Mouse (Mus musculus): ENCODE data around the gene Tsga10.

The Tsga10 gene

DNA sequence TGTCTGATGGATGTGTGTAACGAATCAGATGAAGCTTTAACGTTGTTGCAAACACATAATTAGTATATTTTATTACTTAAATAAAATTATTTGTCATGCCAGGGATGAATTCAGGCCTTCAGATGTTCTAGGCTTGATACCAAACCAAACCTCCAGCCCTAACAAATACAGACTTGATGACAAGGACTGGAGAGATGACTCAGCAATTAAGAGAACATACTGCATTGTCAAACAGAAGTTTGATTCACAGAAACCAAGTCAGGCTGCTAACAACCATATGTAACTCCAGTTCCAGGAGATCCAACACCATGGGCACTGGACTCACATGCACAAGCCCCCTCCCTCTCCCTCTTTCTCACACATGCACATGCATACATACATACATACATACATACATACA is 65.9 kb downstream of the Tsga10 start:
- TF ChIP-seq CTCF (conservative IDR thresholded peaks at IDR 0.05; ENCODE audit: low read length) (no peak), NANOG (IDR thresholded peaks at IDR 0.05; ENCODE audit: borderline replicate concordance, low read length) (no peak), POU5F1 (IDR thresholded peaks at IDR 0.05; ENCODE audit: borderline replicate concordance, low read length) (no peak)
- Histone ChIP-seq H3K36me3 (ENCODE audit: insufficient read depth, low read length) (no peaks in the 10 kb centered on the region), H3K4me1 (replicated peaks; ENCODE audit: low read depth, low read length) (no peaks in the 10 kb centered on the region), H3K4me3 (replicated peaks; ENCODE audit: low read length) (no peak overlapping the region), H3K9me3 (ENCODE audit: low read length) (no peaks in the 10 kb centered on the region), H3K27me3 (ENCODE audit: insufficient read depth, low read length) (no peaks in the 10 kb centered on the region)

DNA sequence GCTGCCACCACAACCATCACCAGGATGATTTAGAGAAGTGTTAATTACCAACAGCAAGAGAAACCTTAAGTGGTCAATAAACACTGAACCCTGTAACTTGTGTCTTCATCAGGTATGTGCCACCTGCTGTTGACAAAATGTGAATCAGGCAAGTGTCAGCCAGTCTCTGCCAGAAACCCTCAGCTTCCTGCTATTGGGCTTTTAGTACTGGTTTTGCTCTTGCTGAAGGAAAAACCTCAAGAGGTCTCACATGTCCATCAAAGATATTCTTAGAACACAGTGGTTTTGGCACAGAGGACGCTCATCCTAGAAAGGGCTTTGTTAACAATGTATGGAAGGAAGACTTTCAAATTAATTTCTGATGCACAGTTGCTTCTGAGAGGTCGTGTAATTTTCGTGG is 66.7 kb downstream of the Tsga10 start:
- Histone ChIP-seq H3K36me3 (ENCODE audit: insufficient read depth, low read length) (no peaks in the 10 kb centered on the region), H3K4me1 (replicated peaks; ENCODE audit: low read depth, low read length) (no peaks in the 10 kb centered on the region), H3K4me3 (replicated peaks; ENCODE audit: low read length) (no peak overlapping the region), H3K27me3 (ENCODE audit: insufficient read depth, low read length) (no peaks in the 10 kb centered on the region), H3K9me3 (ENCODE audit: low read length) (no peaks in the 10 kb centered on the region)
- TF ChIP-seq POU5F1 (IDR thresholded peaks at IDR 0.05; ENCODE audit: borderline replicate concordance, low read length) (no peak), CTCF (conservative IDR thresholded peaks at IDR 0.05; ENCODE audit: low read length) (no peak), NANOG (IDR thresholded peaks at IDR 0.05; ENCODE audit: borderline replicate concordance, low read length) (no peak)

GRCm38 (mm10) chr1:37759407-37759806 is 106.8 kb downstream of the Tsga10 start:
- TF ChIP-seq POU5F1 (IDR thresholded peaks at IDR 0.05; ENCODE audit: borderline replicate concordance, low read length) (no peak), NANOG (IDR thresholded peaks at IDR 0.05; ENCODE audit: borderline replicate concordance, low read length) (no peak), CTCF (conservative IDR thresholded peaks at IDR 0.05; ENCODE audit: low read length) (no peak)
- H3K27me3 ChIP-seq (ENCODE audit: insufficient read depth, low read length) = no peaks in the 10 kb centered on the region
- H3K4me3 ChIP-seq (replicated peaks; ENCODE audit: low read length) = no peak overlapping the region
- no peaks in the 10 kb centered on the region for H3K36me3 ChIP-seq (ENCODE audit: insufficient read depth, low read length)
- H3K4me1 ChIP-seq (replicated peaks; ENCODE audit: low read depth, low read length) = no peaks in the 10 kb centered on the region
- no peaks in the 10 kb centered on the region for H3K9me3 ChIP-seq (ENCODE audit: low read length)

DNA sequence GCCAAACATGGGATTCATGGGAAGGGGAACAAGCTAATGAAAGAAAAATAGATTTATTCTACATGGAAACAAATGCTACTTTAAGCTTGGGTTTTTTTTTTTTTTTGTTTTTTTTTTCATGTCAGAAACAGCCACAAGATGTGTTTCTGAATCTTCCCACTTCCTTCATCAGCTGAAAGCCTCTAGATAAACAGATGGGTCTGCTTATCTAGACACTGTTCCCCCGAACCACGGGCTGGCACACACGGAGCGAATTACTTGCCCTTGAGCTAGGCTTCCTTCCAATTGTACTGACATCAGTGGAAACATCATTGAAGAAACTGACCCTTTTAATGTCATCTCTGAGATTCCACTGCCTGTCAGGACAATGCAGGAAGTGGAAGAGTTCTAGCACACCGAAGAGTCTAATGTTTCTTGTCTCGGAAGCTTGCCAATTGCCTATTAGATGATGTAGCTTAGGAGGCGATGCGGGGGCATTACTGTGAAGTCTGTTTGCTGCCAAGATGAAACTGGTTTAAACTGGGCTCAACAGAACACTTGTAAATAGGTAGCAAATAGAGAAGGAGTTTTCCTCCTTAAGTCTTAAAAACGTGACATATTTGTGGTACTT is 121.5 kb downstream of the Tsga10 start:
- Histone ChIP-seq H3K9me3 (ENCODE audit: low read length) (no peaks in the 10 kb centered on the region; the same call in 1 of the 2 replicates), H3K36me3 (ENCODE audit: insufficient read depth, low read length) (no peaks in the 10 kb centered on the region), H3K4me3 (replicated peaks; ENCODE audit: low read length) (no peak overlapping the region), H3K4me1 (replicated peaks; ENCODE audit: low read depth, low read length) (no peaks in the 10 kb centered on the region), H3K27me3 (ENCODE audit: insufficient read depth, low read length) (no peaks in the 10 kb centered on the region)
- TF ChIP-seq POU5F1 (IDR thresholded peaks at IDR 0.05; ENCODE audit: borderline replicate concordance, low read length) (no peak), CTCF (conservative IDR thresholded peaks at IDR 0.05; ENCODE audit: low read length) (no peak), NANOG (IDR thresholded peaks at IDR 0.05; ENCODE audit: borderline replicate concordance, low read length) (no peak)

GRCm38 (mm10) chr1:37742602-37743270 is 123.5 kb downstream of the Tsga10 start:
- Histone ChIP-seq H3K36me3 (ENCODE audit: insufficient read depth, low read length) (no peaks in the 10 kb centered on the region), H3K4me3 (replicated peaks; ENCODE audit: low read length) (no peak overlapping the region), H3K9me3 (ENCODE audit: low read length) (no peaks in the 10 kb centered on the region; the same call in 1 of the 2 replicates), H3K27me3 (ENCODE audit: insufficient read depth, low read length) (no peaks in the 10 kb centered on the region), H3K4me1 (replicated peaks; ENCODE audit: low read depth, low read length) (no peaks in the 10 kb centered on the region)
- TF ChIP-seq CTCF (conservative IDR thresholded peaks at IDR 0.05; ENCODE audit: low read length) (no peak), NANOG (IDR thresholded peaks at IDR 0.05; ENCODE audit: borderline replicate concordance, low read length) (no peak), POU5F1 (IDR thresholded peaks at IDR 0.05; ENCODE audit: borderline replicate concordance, low read length) (no peak)

- H3K27me3 ChIP-seq (ENCODE audit: insufficient read depth, low read length) = no peaks in the 10 kb centered on the region
- no peaks in the 10 kb centered on the region for H3K4me1 ChIP-seq (replicated peaks; ENCODE audit: low read depth, low read length)
- TF ChIP-seq POU5F1 (IDR thresholded peaks at IDR 0.05; ENCODE audit: borderline replicate concordance, low read length) = no peak
- TF ChIP-seq NANOG (IDR thresholded peaks at IDR 0.05; ENCODE audit: borderline replicate concordance, low read length) = no peak
- no peak for TF ChIP-seq CTCF (conservative IDR thresholded peaks at IDR 0.05; ENCODE audit: low read length)
- no peaks in the 10 kb centered on the region for H3K36me3 ChIP-seq (ENCODE audit: insufficient read depth, low read length)
- H3K9me3 ChIP-seq (ENCODE audit: low read length) = no peaks in the 10 kb centered on the region
- H3K4me3 ChIP-seq (replicated peaks; ENCODE audit: low read length) = no peak overlapping the region
Measured at GRCm38 (mm10) chr1:37742126-37742525, 124.1 kb downstream of the Tsga10 start.

DNA sequence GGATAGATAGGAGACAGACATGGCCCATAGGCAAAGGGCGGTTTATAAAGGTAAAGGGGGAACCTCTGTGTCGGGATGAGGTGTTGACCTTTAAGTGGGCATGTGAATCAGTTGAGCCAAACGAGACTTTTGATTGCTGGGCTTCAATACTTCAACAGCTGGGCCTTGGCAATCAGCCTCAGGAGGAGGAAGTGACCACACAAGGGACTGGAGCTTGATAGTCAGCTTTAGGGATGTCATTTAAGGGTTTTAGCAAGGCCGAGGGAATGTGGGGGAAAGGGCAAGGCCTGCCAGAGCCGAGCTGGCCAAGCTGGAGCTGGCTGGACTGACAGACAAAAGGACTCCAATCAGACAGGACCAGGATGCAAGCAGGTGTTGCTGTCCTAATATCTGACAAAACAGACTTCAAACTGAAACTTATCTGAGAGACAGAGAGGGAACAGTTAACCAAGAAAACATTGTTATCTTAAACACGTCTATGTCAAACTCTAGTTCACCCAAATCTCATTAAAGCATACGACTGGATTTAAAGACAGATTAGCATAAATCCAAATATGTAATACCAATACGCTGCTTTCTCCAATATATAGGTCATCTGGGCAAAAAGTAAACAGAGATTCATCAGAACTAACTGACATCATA is 125.9 kb downstream of the Tsga10 start:
- TF ChIP-seq NANOG (IDR thresholded peaks at IDR 0.05; ENCODE audit: borderline replicate concordance, low read length) (no peak), CTCF (conservative IDR thresholded peaks at IDR 0.05; ENCODE audit: low read length) (no peak), POU5F1 (IDR thresholded peaks at IDR 0.05; ENCODE audit: borderline replicate concordance, low read length) (no peak)
- H3K9me3 ChIP-seq (ENCODE audit: low read length) = no peaks in the 10 kb centered on the region
- no peaks in the 10 kb centered on the region for H3K27me3 ChIP-seq (ENCODE audit: insufficient read depth, low read length)
- no peak overlapping the region for H3K4me3 ChIP-seq (replicated peaks; ENCODE audit: low read length)
- H3K4me1 ChIP-seq (replicated peaks; ENCODE audit: low read depth, low read length) = no peaks in the 10 kb centered on the region
- H3K36me3 ChIP-seq (ENCODE audit: insufficient read depth, low read length) = no peaks in the 10 kb centered on the region

DNA sequence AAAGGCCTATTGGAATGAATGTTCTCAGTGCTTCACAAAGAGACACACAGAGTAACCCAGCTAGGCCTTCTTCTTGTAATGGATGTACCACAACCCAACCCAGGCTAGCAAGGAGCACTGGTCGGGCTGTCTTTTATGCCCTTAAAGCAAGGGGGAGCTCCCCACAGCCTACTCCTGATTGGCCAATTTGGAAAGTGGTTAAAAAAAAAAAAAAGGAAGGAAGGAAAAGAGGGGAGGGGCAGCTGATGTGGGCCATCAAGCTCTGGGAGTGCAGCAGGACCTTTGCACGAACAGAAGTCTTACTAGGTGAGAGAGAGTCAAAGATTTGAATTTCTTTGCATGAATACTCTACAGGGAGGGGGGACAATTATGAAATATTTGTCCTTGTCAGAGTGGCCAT is 127.3 kb downstream of the Tsga10 start:
- Histone ChIP-seq H3K27me3 (ENCODE audit: insufficient read depth, low read length) (no peaks in the 10 kb centered on the region), H3K9me3 (ENCODE audit: low read length) (no peaks in the 10 kb centered on the region), H3K4me3 (replicated peaks; ENCODE audit: low read length) (no peak overlapping the region), H3K36me3 (ENCODE audit: insufficient read depth, low read length) (no peaks in the 10 kb centered on the region), H3K4me1 (replicated peaks; ENCODE audit: low read depth, low read length) (no peaks in the 10 kb centered on the region)
- TF ChIP-seq POU5F1 (IDR thresholded peaks at IDR 0.05; ENCODE audit: borderline replicate concordance, low read length) = no peak
- no peak for TF ChIP-seq NANOG (IDR thresholded peaks at IDR 0.05; ENCODE audit: borderline replicate concordance, low read length)
